Mouse (Mus musculus) limb, embryonic 13.5 days (tissue): Measurements from ENCODE around the gene 2810004N23Rik. TPM values are rescaled to one million over a fixed set of nuclear protein-coding genes. Genes with fewer than 3 reads are reported as not detected.

Source experiments
- ATAC-seq: fragments of 200-750 bp; cut with Nextera tagmentation; 2 replicates; pipeline ENCODE4 v1.8.0; 2017; ENCODE audit warnings: low read depth, moderate number of reproducible peaks, moderate TSS enrichment; ENCODE audit not compliant: low FRiP score
- H3K27ac ChIP-seq: fragments of 300-500 bp; sonication (generic); 2 replicates; pipeline ENCODE4 v1.5.1; 2015; ENCODE audit warnings: inconsistent platforms, mild to moderate bottlenecking, moderate library complexity
- H3K27me3 ChIP-seq: fragments of 300-500 bp; sonication (generic); 2 replicates; pipeline ENCODE4 v1.6.1; 2015; ENCODE audit warnings: mild to moderate bottlenecking, inconsistent platforms
- H3K36me3 ChIP-seq: fragments of 300-500 bp; sonication (generic); 2 replicates; pipeline ENCODE4 v1.6.1; 2015; ENCODE audit warnings: inconsistent platforms, mild to moderate bottlenecking, moderate library complexity
- H3K4me1 ChIP-seq: fragments of 300-500 bp; sonication (generic); 2 replicates; pipeline ENCODE4 v1.6.1; 2015; ENCODE audit warnings: inconsistent platforms
- H3K4me2 ChIP-seq: fragments of 300-500 bp; sonication (generic); replicated peaks from 2 replicates; pipeline ENCODE4 v1.6.1; 2015; ENCODE audit warnings: inconsistent platforms, mild to moderate bottlenecking, moderate library complexity
- H3K4me3 ChIP-seq: fragments of 300-500 bp; sonication (generic); 2 replicates; pipeline ENCODE4 v1.5.1; 2015; ENCODE audit warnings: moderate library complexity, mild to moderate bottlenecking, inconsistent platforms
- H3K9ac ChIP-seq: fragments of 300-500 bp; sonication (generic); 2 replicates; pipeline ENCODE4 v1.6.1; 2015; ENCODE audit warnings: mild to moderate bottlenecking, inconsistent platforms
- H3K9me3 ChIP-seq: fragments of 300-500 bp; sonication (generic); 2 replicates; pipeline ENCODE4 v1.6.1; 2016; ENCODE audit warnings: inconsistent platforms
- WGBS: fragments of 180-500 bp; shearing (Covaris S2); methylation state at CpG from one replicate; pipeline ENCODE4 v1.1.7; 2015; 5-methylcytosine and 5-hydroxymethylcytosine counted together
- polyA plus RNA-seq: library from polyadenylated mRNA; unstranded; fragments of >200 nt; fragmentation: Nextera tagmentation; extraction: Ambion mirVana; gene quantifications from 2 replicates; pipeline ENCODE4 v1.2.1, GENCODE M21; 2015

2810004N23Rik gene
- polyA plus RNA-seq, 1 experiment from 2014 or later = 53.9 TPM

DNA sequence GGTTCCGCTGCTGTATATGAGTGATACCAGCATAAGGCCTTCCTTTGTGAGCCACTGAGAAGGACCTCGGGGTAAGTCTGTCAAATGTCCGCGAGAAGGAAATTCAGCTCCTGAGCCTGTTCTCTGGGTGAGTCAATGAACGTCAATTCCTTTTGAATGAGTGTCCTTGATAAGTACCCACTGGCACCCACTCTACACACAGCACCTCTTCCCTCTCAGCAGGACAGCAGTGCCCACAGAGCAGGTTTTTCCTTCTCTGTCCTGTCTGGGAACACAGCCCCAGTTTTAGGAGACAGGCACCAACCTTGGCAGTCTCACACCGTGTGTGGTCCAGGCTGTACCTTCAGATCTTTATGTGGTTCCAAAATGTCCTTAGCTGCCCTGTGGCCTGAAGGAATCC lies 31.0 kb downstream of the 2810004N23Rik start:
- H3K4me3 ChIP-seq = no peak overlapping the region
- H3K27me3 ChIP-seq = 0 out of 2 replicates have a peak, but pooled peaks cover 6% of the 10 kb centered on the region
- H3K9me3 ChIP-seq = no peaks in the 10 kb centered on the region
- H3K9ac ChIP-seq = no peak overlapping the region
- no peak for ATAC-seq
- peaks cover 11% of the 10 kb centered on the region for H3K4me1 ChIP-seq
- 85% methylated on average over 6 of the region's 6 CpGs for WGBS
- H3K36me3 ChIP-seq = no peaks in the 10 kb centered on the region
- H3K27ac ChIP-seq = no peak overlapping the region
- H3K4me2 ChIP-seq = no peak overlapping the region

DNA sequence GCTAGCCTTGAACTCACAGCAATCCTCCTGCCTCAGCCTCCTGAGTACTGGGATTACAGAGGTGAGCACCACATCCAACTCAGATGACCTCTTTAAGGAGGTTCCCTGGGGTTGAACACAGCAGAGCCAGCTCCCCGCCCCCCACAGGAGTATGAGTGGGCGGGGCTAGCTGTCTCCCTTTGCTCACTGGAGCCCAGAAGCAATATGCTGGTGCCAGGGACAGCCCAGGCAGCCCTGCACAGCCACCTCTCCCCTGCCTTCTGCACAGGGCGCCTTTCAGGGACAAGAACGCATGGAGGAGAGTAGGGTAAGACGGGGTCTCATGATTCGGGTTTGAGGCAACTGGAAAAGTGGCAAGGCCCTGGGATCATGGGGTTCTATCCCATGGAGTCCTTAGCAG lies 31.4 kb downstream of the 2810004N23Rik start:
- peaks cover 11% of the 10 kb centered on the region for H3K4me1 ChIP-seq
- no peak overlapping the region for H3K27ac ChIP-seq
- H3K4me2 ChIP-seq = no peak overlapping the region
- no peak overlapping the region for H3K9ac ChIP-seq
- no peaks in the 10 kb centered on the region for H3K9me3 ChIP-seq
- ATAC-seq = no peak
- H3K36me3 ChIP-seq = no peaks in the 10 kb centered on the region
- WGBS = 77% methylated on average over 6 of the region's 6 CpGs
- H3K27me3 ChIP-seq = 0 out of 2 replicates have a peak, but pooled peaks cover 10% of the 10 kb centered on the region
- H3K4me3 ChIP-seq = no peak overlapping the region

DNA sequence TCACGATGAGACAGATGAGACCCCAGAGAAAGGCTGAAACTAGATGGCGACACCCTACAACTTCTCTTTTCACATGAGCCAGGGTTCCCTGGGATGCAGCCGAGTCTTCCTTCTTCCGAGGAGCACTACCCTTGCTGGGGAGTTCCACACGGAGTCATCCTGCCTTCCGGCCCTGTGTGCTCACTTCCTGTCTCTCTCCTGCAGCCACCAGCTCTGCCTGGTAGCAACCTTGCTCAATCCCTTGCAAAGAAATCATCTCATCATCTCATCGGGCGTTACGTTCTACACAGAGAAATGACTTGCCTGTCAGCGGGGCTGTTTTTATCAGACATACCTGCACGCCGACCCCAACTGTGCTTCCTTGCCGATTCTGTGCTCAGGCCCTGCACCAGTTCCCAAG lies 32.9 kb downstream of the 2810004N23Rik start:
- no peak for ATAC-seq
- Histone ChIP-seq H3K36me3 (no peaks in the 10 kb centered on the region), H3K27ac (no peak overlapping the region), H3K4me3 (no peak overlapping the region), H3K4me1 (peaks cover 11% of the 10 kb centered on the region), H3K9ac (no peak overlapping the region), H3K4me2 (no peak overlapping the region), H3K27me3 (0 out of 2 replicates have a peak, but pooled peaks cover 10% of the 10 kb centered on the region), H3K9me3 (no peaks in the 10 kb centered on the region)
- 79% methylated on average over 13 of the region's 13 CpGs for WGBS

DNA sequence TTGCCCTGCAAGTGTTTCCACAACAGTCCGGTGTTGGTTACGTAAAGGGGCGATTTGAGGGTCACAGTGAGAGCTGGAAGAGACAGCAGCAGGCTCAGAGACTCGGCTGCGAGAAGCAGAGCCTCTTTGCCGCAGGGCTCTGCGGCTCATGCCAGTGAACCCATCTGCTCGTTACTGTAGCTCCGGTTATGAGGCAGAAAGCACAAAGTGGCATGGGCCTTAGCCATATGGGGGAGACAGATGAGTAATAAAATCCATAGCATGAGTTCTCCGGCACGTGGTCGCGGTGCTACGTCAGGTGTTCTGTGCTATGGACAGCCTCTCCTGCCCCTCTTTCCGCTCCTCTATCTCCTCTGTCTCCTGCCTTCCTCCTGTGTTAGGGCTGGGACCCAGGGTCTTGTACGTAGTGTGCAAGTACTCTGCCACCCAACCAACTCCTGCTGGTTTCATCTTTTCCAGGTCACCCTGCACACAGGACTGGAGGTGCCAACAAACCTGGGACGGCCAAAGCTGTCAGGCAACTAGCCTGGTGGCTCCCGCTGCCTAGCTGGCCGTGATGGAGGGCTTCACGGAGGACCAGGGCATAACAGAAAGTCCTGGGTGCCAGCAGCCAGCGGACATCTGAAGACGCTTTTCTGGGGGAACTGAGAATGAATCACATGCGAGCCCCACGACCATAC lies 34.2 kb downstream of the 2810004N23Rik start:
- Histone ChIP-seq H3K9ac (no peak overlapping the region), H3K27me3 (0 out of 2 replicates have a peak, but pooled peaks cover 10% of the 10 kb centered on the region), H3K4me1 (no peaks in the 10 kb centered on the region), H3K4me3 (no peak overlapping the region), H3K36me3 (no peaks in the 10 kb centered on the region), H3K9me3 (no peaks in the 10 kb centered on the region), H3K27ac (no peak overlapping the region), H3K4me2 (no peak overlapping the region)
- 75% methylated on average over 24 of the region's 24 CpGs for WGBS
- ATAC-seq = no peak

DNA sequence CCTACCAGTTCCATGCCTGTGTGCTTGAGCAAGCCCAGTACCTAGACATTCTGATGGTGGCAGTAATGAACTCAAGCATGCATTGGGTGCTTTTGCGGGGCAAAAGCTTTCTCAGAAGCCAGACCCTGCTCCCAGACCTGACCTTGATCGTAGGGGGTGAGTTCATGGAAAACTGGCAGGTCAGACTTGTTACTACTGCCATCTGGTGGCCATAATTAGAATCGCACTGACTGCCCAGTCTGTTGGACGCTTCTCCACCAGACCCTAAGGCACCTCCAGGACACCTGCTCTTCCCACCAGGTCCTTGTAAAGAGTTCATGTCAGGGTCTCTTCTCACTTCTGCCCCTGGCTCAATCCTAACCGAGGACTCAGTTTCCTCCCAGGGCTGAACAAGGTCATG lies 35.5 kb downstream of the 2810004N23Rik start:
- no peak overlapping the region for H3K4me2 ChIP-seq
- WGBS = under 1% methylated on average over 5 of the region's 5 CpGs
- 0 out of 2 replicates have a peak, but pooled peaks cover 10% of the 10 kb centered on the region for H3K27me3 ChIP-seq
- no peak overlapping the region for H3K4me3 ChIP-seq
- no peaks in the 10 kb centered on the region for H3K36me3 ChIP-seq
- no peaks in the 10 kb centered on the region for H3K4me1 ChIP-seq
- H3K9me3 ChIP-seq = no peaks in the 10 kb centered on the region
- H3K27ac ChIP-seq = no peak overlapping the region
- no peak overlapping the region for H3K9ac ChIP-seq
- ATAC-seq = no peak

DNA sequence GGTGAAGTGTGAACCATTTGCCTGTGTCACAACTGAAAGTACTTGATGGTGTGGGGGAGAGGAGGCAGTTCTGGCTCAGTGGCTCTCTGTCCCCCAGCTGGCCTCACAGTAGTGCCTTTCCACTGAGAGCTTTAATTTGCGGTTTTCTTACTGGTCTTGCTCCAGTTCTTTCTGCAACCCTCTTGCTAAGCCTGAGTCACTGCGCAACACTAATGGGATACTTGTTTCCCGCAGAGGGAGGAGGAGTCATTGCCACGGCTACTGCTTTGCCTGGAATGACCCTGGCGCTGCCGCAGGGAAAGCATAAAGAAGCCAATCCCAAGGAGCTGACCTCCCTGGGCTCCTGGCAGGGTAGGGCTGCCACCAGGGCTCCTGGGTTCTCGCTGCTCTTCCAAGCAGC lies 36.3 kb downstream of the 2810004N23Rik start:
- H3K27me3 ChIP-seq = 0 out of 2 replicates have a peak, but pooled peaks cover 10% of the 10 kb centered on the region
- ATAC-seq = no peak
- 29% methylated on average over 7 of the region's 7 CpGs for WGBS
- no peak overlapping the region for H3K27ac ChIP-seq
- H3K4me2 ChIP-seq = no peak overlapping the region
- no peak overlapping the region for H3K4me3 ChIP-seq
- no peak overlapping the region for H3K9ac ChIP-seq
- no peaks in the 10 kb centered on the region for H3K9me3 ChIP-seq
- no peaks in the 10 kb centered on the region for H3K36me3 ChIP-seq
- H3K4me1 ChIP-seq = no peaks in the 10 kb centered on the region

DNA sequence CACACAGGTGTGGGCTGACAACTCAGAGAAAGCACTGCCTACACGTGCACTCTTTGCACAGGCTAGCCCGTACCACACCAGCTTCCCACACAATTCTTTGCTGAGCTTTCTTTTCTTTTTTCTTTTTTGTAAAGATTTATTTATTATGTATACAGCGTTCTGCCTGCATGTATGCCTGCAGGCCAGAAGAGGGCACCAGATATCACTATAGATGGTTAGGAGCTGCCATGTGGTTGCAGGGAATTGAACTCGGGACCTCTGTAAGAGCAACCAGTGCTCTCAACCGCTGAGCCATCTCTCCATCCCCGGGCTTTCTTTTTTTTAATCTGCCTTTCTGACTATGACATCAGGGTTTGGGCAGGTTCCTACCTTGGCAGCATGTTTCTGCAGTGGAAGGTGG lies 39.4 kb downstream of the 2810004N23Rik start:
- H3K4me3 ChIP-seq = no peak overlapping the region
- H3K27ac ChIP-seq = no peak overlapping the region
- ATAC-seq = no peak
- no peak overlapping the region for H3K4me2 ChIP-seq
- no peak overlapping the region for H3K9ac ChIP-seq
- 86% methylated on average over 6 of the region's 6 CpGs for WGBS
- no peaks in the 10 kb centered on the region for H3K4me1 ChIP-seq
- 0 out of 2 replicates have a peak, but pooled peaks cover 13% of the 10 kb centered on the region for H3K27me3 ChIP-seq
- no peaks in the 10 kb centered on the region for H3K9me3 ChIP-seq
- no peaks in the 10 kb centered on the region for H3K36me3 ChIP-seq

DNA sequence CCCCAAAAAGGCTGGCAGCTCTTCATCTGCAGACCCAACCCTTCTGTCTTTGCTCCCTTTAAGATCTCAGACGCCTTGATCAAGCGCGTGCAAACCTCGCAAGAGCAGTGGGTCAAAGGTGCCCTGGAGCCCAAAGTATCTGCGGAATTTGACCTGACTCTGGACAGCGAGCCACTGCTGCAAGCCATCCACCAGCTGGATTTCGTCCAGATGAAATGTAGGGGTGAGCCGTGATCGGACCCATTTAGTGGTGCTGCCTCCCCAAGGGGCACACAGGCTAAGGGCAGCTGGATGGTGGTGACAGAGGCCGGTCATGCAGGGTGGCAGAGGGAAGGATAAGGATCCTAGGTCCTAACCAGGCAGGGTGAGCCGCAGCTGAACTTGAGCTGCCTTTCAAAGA lies 42.8 kb downstream of the 2810004N23Rik start:
- Histone ChIP-seq H3K4me1 (no peaks in the 10 kb centered on the region), H3K4me2 (no peak overlapping the region), H3K4me3 (no peak overlapping the region), H3K27ac (no peak overlapping the region), H3K27me3 (0 out of 2 replicates have a peak, but pooled peaks cover 3% of the 10 kb centered on the region), H3K9me3 (peaks cover 12% of the 10 kb centered on the region; the same call in 1 of the 2 replicates), H3K36me3 (no peaks in the 10 kb centered on the region), H3K9ac (no peak overlapping the region)
- WGBS = 52% methylated on average over 11 of the region's 11 CpGs
- ATAC-seq = no peak

DNA sequence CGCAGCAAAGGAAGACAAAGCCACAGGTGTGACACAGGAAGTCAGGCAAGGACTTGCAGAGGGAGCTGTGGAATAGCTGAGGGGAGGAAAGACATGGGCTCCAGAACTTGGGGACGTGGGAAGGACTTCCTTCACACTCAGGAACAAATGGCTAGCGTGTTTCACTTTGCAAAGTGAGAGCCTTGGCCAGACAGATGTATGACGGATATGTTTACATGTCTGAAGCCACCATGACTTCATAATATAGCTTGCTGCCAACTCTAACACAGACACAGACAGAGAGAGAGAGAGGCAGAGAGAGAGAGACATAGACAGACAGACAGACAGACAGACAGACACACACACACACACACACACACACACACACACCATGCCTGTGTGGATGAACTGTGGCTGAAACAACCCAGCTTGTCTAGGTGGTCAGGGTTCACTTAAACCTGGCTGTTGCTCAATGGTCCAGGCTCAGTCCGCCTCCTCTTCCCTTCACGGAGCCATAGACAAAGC lies 43.3 kb downstream of the 2810004N23Rik start:
- Histone ChIP-seq H3K9me3 (peaks cover 12% of the 10 kb centered on the region; the same call in 1 of the 2 replicates), H3K4me3 (no peak overlapping the region), H3K4me1 (no peaks in the 10 kb centered on the region), H3K9ac (no peak overlapping the region), H3K27ac (no peak overlapping the region), H3K4me2 (no peak overlapping the region), H3K36me3 (no peaks in the 10 kb centered on the region), H3K27me3 (0 out of 2 replicates have a peak, but pooled peaks cover 3% of the 10 kb centered on the region)
- 70% methylated on average over 6 of the region's 6 CpGs for WGBS
- no peak for ATAC-seq

DNA sequence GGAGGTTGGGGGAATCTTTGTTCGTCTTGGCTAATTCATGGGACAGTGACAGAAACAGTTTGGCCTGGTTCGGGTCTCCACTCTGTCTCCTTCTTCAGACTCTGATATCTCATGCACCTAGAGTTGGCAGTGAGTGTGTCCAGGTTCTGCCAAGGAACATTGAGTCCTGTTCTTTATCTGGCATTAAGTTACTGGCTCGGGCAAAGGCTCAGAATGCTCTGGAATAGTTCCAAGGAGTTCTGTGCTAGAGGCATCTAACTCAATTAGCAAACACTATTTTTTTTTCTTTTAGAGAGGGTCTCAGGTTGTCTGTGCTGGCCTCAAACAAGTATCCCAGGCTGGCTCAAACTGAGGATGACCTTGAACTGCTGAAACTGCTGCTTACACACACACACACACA lies 45.6 kb downstream of the 2810004N23Rik start:
- Histone ChIP-seq H3K27me3 (0 out of 2 replicates have a peak, but pooled peaks cover 3% of the 10 kb centered on the region), H3K4me1 (no peaks in the 10 kb centered on the region), H3K4me3 (no peak overlapping the region), H3K4me2 (no peak overlapping the region), H3K9ac (no peak overlapping the region), H3K27ac (no peak overlapping the region), H3K9me3 (peaks cover 12% of the 10 kb centered on the region; the same call in 1 of the 2 replicates), H3K36me3 (no peaks in the 10 kb centered on the region)
- ATAC-seq = no peak
- 88% methylated on average over 3 of the region's 3 CpGs for WGBS

DNA sequence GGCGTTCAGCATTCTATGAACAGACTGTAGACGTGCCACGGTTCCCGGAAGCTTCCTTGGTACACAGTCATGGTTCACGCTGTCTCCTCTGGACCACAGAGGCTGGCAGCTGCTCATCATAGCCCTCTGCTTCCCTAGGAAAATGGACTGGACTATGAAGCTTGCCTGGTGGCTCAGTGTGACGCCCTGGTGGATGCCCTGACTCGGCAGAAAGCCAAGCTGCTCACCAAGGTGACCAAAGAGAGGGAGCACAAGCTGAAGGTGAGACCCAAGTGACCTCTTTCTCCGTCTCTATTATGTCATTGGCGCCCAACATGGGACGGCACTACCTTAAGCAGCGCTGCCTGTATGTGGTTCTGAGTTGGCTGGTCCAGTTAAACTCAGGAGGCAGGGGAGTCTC lies 46.1 kb downstream of the 2810004N23Rik start:
- 92% methylated on average over 11 of the region's 11 CpGs for WGBS
- Histone ChIP-seq H3K27me3 (0 out of 2 replicates have a peak, but pooled peaks cover 3% of the 10 kb centered on the region), H3K9me3 (peaks cover 12% of the 10 kb centered on the region; the same call in 1 of the 2 replicates), H3K4me3 (no peak overlapping the region), H3K4me1 (no peaks in the 10 kb centered on the region), H3K9ac (no peak overlapping the region), H3K36me3 (no peaks in the 10 kb centered on the region), H3K4me2 (no peak overlapping the region), H3K27ac (no peak overlapping the region)
- no peak for ATAC-seq

DNA sequence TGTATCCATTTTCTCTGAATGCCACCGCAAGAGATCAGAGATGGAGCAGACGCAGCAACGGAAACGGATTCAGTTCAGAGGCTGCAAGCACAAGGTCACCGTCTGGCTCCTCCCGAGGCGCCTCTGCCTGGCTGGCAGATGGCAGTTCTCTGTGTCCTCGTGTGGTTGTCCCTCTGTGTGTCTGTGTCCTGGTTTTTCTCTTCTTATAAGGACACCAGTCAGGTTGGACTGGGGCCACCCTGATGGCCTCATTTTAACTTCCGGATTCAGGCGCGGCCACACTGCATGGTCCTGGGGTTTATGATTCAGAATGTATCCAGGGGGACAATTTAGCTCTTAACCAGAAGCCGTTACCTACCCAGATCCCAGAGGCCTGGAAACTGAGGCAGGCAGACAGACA lies 47.0 kb downstream of the 2810004N23Rik start:
- Histone ChIP-seq H3K4me3 (no peak overlapping the region), H3K27me3 (0 out of 2 replicates have a peak, but pooled peaks cover 3% of the 10 kb centered on the region), H3K4me2 (no peak overlapping the region), H3K4me1 (no peaks in the 10 kb centered on the region), H3K9me3 (peaks cover 12% of the 10 kb centered on the region; the same call in 1 of the 2 replicates), H3K9ac (no peak overlapping the region), H3K27ac (no peak overlapping the region), H3K36me3 (no peaks in the 10 kb centered on the region)
- no peak for ATAC-seq
- 83% methylated on average over 12 of the region's 12 CpGs for WGBS
